Mouse (Mus musculus): ENCODE data around the gene Slc24a3. TPM values are rescaled to one million over a fixed set of nuclear protein-coding genes. Genes with fewer than 3 reads are reported as not detected.
A peak's percentile ranks its signal among the peaks of the same experiment; 100 is the strongest.

Gene Slc24a3
- polyA plus RNA-seq, 1 experiment = 54.2 TPM

- Histone ChIP-seq H3K27ac (ENCODE audit: insufficient read depth, low read length) (no peak overlapping the region), H3K4me1 (ENCODE audit: control insufficient read depth, insufficient read depth, low read length) (no peaks in the 10 kb centered on the region), H3K4me3 (ENCODE audit: insufficient read depth, low read length) (no peak overlapping the region)
- TF ChIP-seq POLR2A (IDR thresholded peaks at IDR 0.05; ENCODE audit: extremely low read depth, insufficient read depth, low read length) (no peak), CTCF (IDR thresholded peaks at IDR 0.05; ENCODE audit: extremely low read depth, insufficient read depth, low read length) (no peak)
Measured at GRCm38 (mm10) chr2:145479676-145480075, 312.1 kb downstream of the Slc24a3 start.

DNA sequence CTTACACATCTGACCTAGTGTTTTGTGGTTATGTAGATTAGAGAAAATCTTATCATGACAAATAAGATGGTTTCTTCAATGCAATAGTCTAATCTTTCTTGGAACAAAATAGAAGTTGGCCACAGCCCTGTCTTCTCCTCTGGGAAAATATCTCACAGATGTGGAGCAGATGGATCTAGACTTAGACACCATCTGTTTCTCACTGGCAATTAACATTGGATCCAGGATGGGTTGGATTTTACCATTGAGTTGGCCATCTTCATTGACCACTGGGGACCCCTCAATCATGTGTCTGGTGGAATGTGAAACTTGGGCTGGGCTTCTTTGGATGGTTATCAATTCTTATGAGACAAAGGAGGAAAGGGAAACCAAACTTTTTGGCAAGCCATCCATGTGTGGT, 332.7 kb downstream of the Slc24a3 start:
- Histone ChIP-seq H3K27ac (ENCODE audit: insufficient read depth, low read length) (no peak overlapping the region), H3K4me1 (ENCODE audit: control insufficient read depth, insufficient read depth, low read length) (no peaks in the 10 kb centered on the region), H3K4me3 (ENCODE audit: insufficient read depth, low read length) (no peak overlapping the region)
- TF ChIP-seq POLR2A (IDR thresholded peaks at IDR 0.05; ENCODE audit: extremely low read depth, insufficient read depth, low read length) = no peak
- no peak for TF ChIP-seq CTCF (IDR thresholded peaks at IDR 0.05; ENCODE audit: extremely low read depth, insufficient read depth, low read length)

GRCm38 (mm10) chr2:145501472-145501871, 333.9 kb downstream of the Slc24a3 start:
- Histone ChIP-seq H3K4me3 (ENCODE audit: insufficient read depth, low read length) (no peak overlapping the region), H3K4me1 (ENCODE audit: control insufficient read depth, insufficient read depth, low read length) (no peaks in the 10 kb centered on the region), H3K27ac (ENCODE audit: insufficient read depth, low read length) (no peak overlapping the region)
- TF ChIP-seq CTCF (IDR thresholded peaks at IDR 0.05; ENCODE audit: extremely low read depth, insufficient read depth, low read length) (no peak), POLR2A (IDR thresholded peaks at IDR 0.05; ENCODE audit: extremely low read depth, insufficient read depth, low read length) (no peak)

- Histone ChIP-seq H3K27ac (ENCODE audit: insufficient read depth, low read length) (no peak overlapping the region), H3K4me3 (ENCODE audit: insufficient read depth, low read length) (no peak overlapping the region), H3K4me1 (ENCODE audit: control insufficient read depth, insufficient read depth, low read length) (no peaks in the 10 kb centered on the region)
- TF ChIP-seq POLR2A (IDR thresholded peaks at IDR 0.05; ENCODE audit: extremely low read depth, insufficient read depth, low read length) (no peak), CTCF (IDR thresholded peaks at IDR 0.05; ENCODE audit: extremely low read depth, insufficient read depth, low read length) (no peak)
Measured at GRCm38 (mm10) chr2:145507702-145508101, 340.1 kb downstream of the Slc24a3 start.

GRCm38 (mm10) chr2:145510650-145511225, 343.2 kb downstream of the Slc24a3 start:
- TF ChIP-seq POLR2A (IDR thresholded peaks at IDR 0.05; ENCODE audit: extremely low read depth, insufficient read depth, low read length) = no peak
- no peak for TF ChIP-seq CTCF (IDR thresholded peaks at IDR 0.05; ENCODE audit: extremely low read depth, insufficient read depth, low read length)
- no peak overlapping the region for H3K27ac ChIP-seq (ENCODE audit: insufficient read depth, low read length)
- no peaks in the 10 kb centered on the region for H3K4me1 ChIP-seq (ENCODE audit: control insufficient read depth, insufficient read depth, low read length)
- H3K4me3 ChIP-seq (ENCODE audit: insufficient read depth, low read length) = no peak overlapping the region

GRCm38 (mm10) chr2:145515956-145516355, 348.4 kb downstream of the Slc24a3 start:
- H3K27ac ChIP-seq (ENCODE audit: insufficient read depth, low read length) = no peak overlapping the region
- H3K4me3 ChIP-seq (ENCODE audit: insufficient read depth, low read length) = no peak overlapping the region
- H3K4me1 ChIP-seq (ENCODE audit: control insufficient read depth, insufficient read depth, low read length) = no peaks in the 10 kb centered on the region
- no peak for TF ChIP-seq POLR2A (IDR thresholded peaks at IDR 0.05; ENCODE audit: extremely low read depth, insufficient read depth, low read length)
- no peak for TF ChIP-seq CTCF (IDR thresholded peaks at IDR 0.05; ENCODE audit: extremely low read depth, insufficient read depth, low read length)

GRCm38 (mm10) chr2:145517346-145517745, 349.8 kb downstream of the Slc24a3 start:
- H3K4me1 ChIP-seq (ENCODE audit: control insufficient read depth, insufficient read depth, low read length) = no peaks in the 10 kb centered on the region
- H3K4me3 ChIP-seq (ENCODE audit: insufficient read depth, low read length) = no peak overlapping the region
- TF ChIP-seq POLR2A (IDR thresholded peaks at IDR 0.05; ENCODE audit: extremely low read depth, insufficient read depth, low read length) (no peak), CTCF (IDR thresholded peaks at IDR 0.05; ENCODE audit: extremely low read depth, insufficient read depth, low read length) (peak; percentile 96)
- H3K27ac ChIP-seq (ENCODE audit: insufficient read depth, low read length) = no peak overlapping the region

GRCm38 (mm10) chr2:145522017-145522416, 354.5 kb downstream of the Slc24a3 start:
- Histone ChIP-seq H3K4me3 (ENCODE audit: insufficient read depth, low read length) (no peak overlapping the region), H3K4me1 (ENCODE audit: control insufficient read depth, insufficient read depth, low read length) (no peaks in the 10 kb centered on the region), H3K27ac (ENCODE audit: insufficient read depth, low read length) (no peak overlapping the region)
- TF ChIP-seq POLR2A (IDR thresholded peaks at IDR 0.05; ENCODE audit: extremely low read depth, insufficient read depth, low read length) = no peak
- no peak for TF ChIP-seq CTCF (IDR thresholded peaks at IDR 0.05; ENCODE audit: extremely low read depth, insufficient read depth, low read length)

DNA sequence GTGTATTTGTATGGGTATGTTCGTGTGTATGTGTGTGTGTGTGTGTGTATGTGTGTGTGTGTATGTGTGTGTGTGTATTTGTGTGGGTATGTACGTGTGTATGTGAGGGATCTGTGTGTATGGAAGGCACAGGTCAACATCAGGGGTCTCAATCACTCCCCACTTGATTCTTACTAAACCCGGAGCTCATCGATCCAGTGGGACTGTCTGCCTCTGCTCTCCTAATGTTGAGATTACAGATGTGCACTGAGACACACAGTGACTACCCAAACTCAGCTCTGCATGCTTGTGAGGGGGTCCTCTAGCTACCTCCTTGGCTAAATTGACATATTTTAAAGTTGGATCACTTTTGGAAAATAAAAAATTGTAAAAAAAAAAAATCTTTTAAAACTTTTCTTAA, 355.8 kb downstream of the Slc24a3 start:
- Histone ChIP-seq H3K4me1 (ENCODE audit: control insufficient read depth, insufficient read depth, low read length) (no peaks in the 10 kb centered on the region), H3K4me3 (ENCODE audit: insufficient read depth, low read length) (no peak overlapping the region), H3K27ac (ENCODE audit: insufficient read depth, low read length) (no peak overlapping the region)
- no peak for TF ChIP-seq CTCF (IDR thresholded peaks at IDR 0.05; ENCODE audit: extremely low read depth, insufficient read depth, low read length)
- no peak for TF ChIP-seq POLR2A (IDR thresholded peaks at IDR 0.05; ENCODE audit: extremely low read depth, insufficient read depth, low read length)

GRCm38 (mm10) chr2:145527151-145527550, 359.6 kb downstream of the Slc24a3 start:
- TF ChIP-seq POLR2A (IDR thresholded peaks at IDR 0.05; ENCODE audit: extremely low read depth, insufficient read depth, low read length) (no peak), CTCF (IDR thresholded peaks at IDR 0.05; ENCODE audit: extremely low read depth, insufficient read depth, low read length) (no peak)
- Histone ChIP-seq H3K27ac (ENCODE audit: insufficient read depth, low read length) (no peak overlapping the region), H3K4me3 (ENCODE audit: insufficient read depth, low read length) (no peak overlapping the region), H3K4me1 (ENCODE audit: control insufficient read depth, insufficient read depth, low read length) (no peaks in the 10 kb centered on the region; the same call in none of the 2 replicates)
